Mouse (Mus musculus) kidney, embryonic 16.5 days (tissue): ENCODE results near the gene Nol9. TPM values are rescaled to one million over a fixed set of nuclear protein-coding genes. Genes with fewer than 3 reads are reported as not detected.

Source experiments
- ATAC-seq: fragments of 200-750 bp; cut with Nextera tagmentation; 2 replicates; pipeline ENCODE4 v1.8.0; 2017; ENCODE audit warnings: moderate TSS enrichment; ENCODE audit not compliant: low FRiP score, low TSS enrichment
- H3K27ac ChIP-seq: fragments of 300-500 bp; sonication (generic); 2 replicates; pipeline ENCODE4 v1.5.1; 2014; ENCODE audit warnings: low read length
- H3K27me3 ChIP-seq: fragments of 300-500 bp; sonication (generic); 2 replicates; pipeline ENCODE4 v1.6.1; 2014; ENCODE audit warnings: low read length, control low read depth, mixed read lengths; ENCODE audit not compliant: insufficient read depth
- H3K36me3 ChIP-seq: fragments of 300-500 bp; sonication (generic); 2 replicates; pipeline ENCODE4 v1.6.1; 2014; ENCODE audit warnings: low read length, control low read depth, mixed read lengths; ENCODE audit not compliant: insufficient read depth
- H3K4me1 ChIP-seq: fragments of 300-500 bp; sonication (generic); 2 replicates; pipeline ENCODE4 v1.6.1; 2014; ENCODE audit warnings: low read length, control low read depth, mixed read lengths; ENCODE audit not compliant: insufficient read depth
- H3K4me2 ChIP-seq: fragments of 300-500 bp; sonication (generic); replicated peaks from 2 replicates; pipeline ENCODE4 v1.6.1; 2014; ENCODE audit warnings: low read depth, low read length
- H3K4me3 ChIP-seq: fragments of 300-500 bp; sonication (generic); 2 replicates; pipeline ENCODE4 v1.5.1; 2014; ENCODE audit warnings: mild to moderate bottlenecking, low read length
- H3K9ac ChIP-seq: fragments of 300-500 bp; sonication (generic); replicated peaks from 2 replicates; pipeline ENCODE4 v1.6.1; 2014; ENCODE audit warnings: low read length
- H3K9me3 ChIP-seq: fragments of 300-500 bp; sonication (generic); 2 replicates; pipeline ENCODE4 v1.6.1; 2016; ENCODE audit warnings: low read length, control low read depth
- WGBS: fragments of 180-500 bp; shearing (Covaris S2); extraction: QIAGEN DNeasy Blood & Tissue Kit; methylation state at CpG from one replicate; pipeline ENCODE4 v1.1.7; 2014; 5-methylcytosine and 5-hydroxymethylcytosine counted together
- polyA plus RNA-seq: library from polyadenylated mRNA; unstranded; fragments of >200 nt; fragmentation: Nextera tagmentation; extraction: Ambion mirVana; gene quantifications from 2 replicates; pipeline ENCODE4 v1.2.1, GENCODE M21; 2015

Nol9 gene
- polyA plus RNA-seq, 1 experiment from 2014 or later, result 31.7 TPM

GRCm38 (mm10) chr4:151999481-151999880 is 39.6 kb upstream of the Nol9 start:
- Histone ChIP-seq H3K27me3 (no peaks in the 10 kb centered on the region), H3K9ac (no peak overlapping the region), H3K4me1 (peaks cover 16% of the 10 kb centered on the region), H3K4me2 (no peak overlapping the region), H3K9me3 (no peaks in the 10 kb centered on the region), H3K4me3 (no peak overlapping the region), H3K36me3 (no peaks in the 10 kb centered on the region), H3K27ac (no peak overlapping the region)
- 56% methylated on average over 3 of the region's 3 CpGs for WGBS
- ATAC-seq, result no peak

GRCm38 (mm10) chr4:152000906-152001305 is 38.2 kb upstream of the Nol9 start:
- H3K9me3 ChIP-seq, result no peaks in the 10 kb centered on the region
- H3K27me3 ChIP-seq, result no peaks in the 10 kb centered on the region
- H3K9ac ChIP-seq, result no peak overlapping the region
- H3K36me3 ChIP-seq, result no peaks in the 10 kb centered on the region
- WGBS, result 24% methylated on average over 4 of the region's 4 CpGs
- H3K4me2 ChIP-seq, result no peak overlapping the region
- peaks cover 14% of the 10 kb centered on the region for H3K4me1 ChIP-seq
- no peak overlapping the region for H3K4me3 ChIP-seq
- no peak for ATAC-seq
- H3K27ac ChIP-seq, result no peak overlapping the region

GRCm38 (mm10) chr4:152001335-152001734 is 37.8 kb upstream of the Nol9 start:
- no peak overlapping the region for H3K27ac ChIP-seq
- 67% methylated on average over 4 of the region's 4 CpGs for WGBS
- H3K9ac ChIP-seq, result no peak overlapping the region
- H3K27me3 ChIP-seq, result no peaks in the 10 kb centered on the region
- no peaks in the 10 kb centered on the region for H3K9me3 ChIP-seq
- H3K4me2 ChIP-seq, result no peak overlapping the region
- no peaks in the 10 kb centered on the region for H3K36me3 ChIP-seq
- no peak for ATAC-seq
- H3K4me1 ChIP-seq, result peaks cover 14% of the 10 kb centered on the region
- H3K4me3 ChIP-seq, result no peak overlapping the region

- no peaks in the 10 kb centered on the region for H3K36me3 ChIP-seq
- peaks cover 14% of the 10 kb centered on the region for H3K4me1 ChIP-seq
- no peak overlapping the region for H3K27ac ChIP-seq
- no peak overlapping the region for H3K4me2 ChIP-seq
- WGBS, result 88% methylated on average over 3 of the region's 3 CpGs
- no peak for ATAC-seq
- no peak overlapping the region for H3K4me3 ChIP-seq
- no peak overlapping the region for H3K9ac ChIP-seq
- H3K27me3 ChIP-seq, result no peaks in the 10 kb centered on the region
- no peaks in the 10 kb centered on the region for H3K9me3 ChIP-seq
Measured at GRCm38 (mm10) chr4:152002063-152002462, 37.1 kb upstream of the Nol9 start.

GRCm38 (mm10) chr4:152006137-152006536 is 33.0 kb upstream of the Nol9 start:
- no peak overlapping the region for H3K4me3 ChIP-seq
- H3K27ac ChIP-seq, result no peak overlapping the region
- no peaks in the 10 kb centered on the region for H3K36me3 ChIP-seq
- H3K9me3 ChIP-seq, result no peaks in the 10 kb centered on the region
- peaks cover 28% of the 10 kb centered on the region for H3K4me1 ChIP-seq
- no peak overlapping the region for H3K4me2 ChIP-seq
- H3K9ac ChIP-seq, result no peak overlapping the region
- no peaks in the 10 kb centered on the region for H3K27me3 ChIP-seq
- no peak for ATAC-seq
- 82% methylated on average over 6 of the region's 6 CpGs for WGBS

- no peak overlapping the region for H3K4me2 ChIP-seq
Measured at GRCm38 (mm10) chr4:152006812-152007211, 32.3 kb upstream of the Nol9 start.

GRCm38 (mm10) chr4:152007481-152008147 is 31.5 kb upstream of the Nol9 start:
- H3K4me2 ChIP-seq, result peak overlapping the region; percentile 99
- peaks cover 31% of the 10 kb centered on the region for H3K4me1 ChIP-seq
- peaks cover 3% of the 10 kb centered on the region; the same call in 1 of the 2 replicates for H3K36me3 ChIP-seq
- no peaks in the 10 kb centered on the region for H3K27me3 ChIP-seq
- peak overlapping the region; percentile 92 for H3K27ac ChIP-seq
- ATAC-seq, result peak; percentile 25; the same call in 1 of the 2 replicates
- 8% methylated on average over 8 of the region's 8 CpGs for WGBS
- H3K9ac ChIP-seq, result peak overlapping the region; percentile 83
- H3K9me3 ChIP-seq, result no peaks in the 10 kb centered on the region
- H3K4me3 ChIP-seq, result peak overlapping the region; percentile 83

More at GRCm38 (mm10) chr4:152006812-152007211, 32.3 kb upstream of the Nol9 start:
- Histone ChIP-seq H3K27me3 (no peaks in the 10 kb centered on the region), H3K9me3 (no peaks in the 10 kb centered on the region), H3K27ac (0 out of 2 replicates have a peak overlapping the region, but pooled peaks have one; percentile 92), H3K4me3 (no peak overlapping the region), H3K4me1 (peaks cover 31% of the 10 kb centered on the region), H3K9ac (no peak overlapping the region), H3K36me3 (no peaks in the 10 kb centered on the region)
- WGBS, result 48% methylated on average over 3 of the region's 3 CpGs
- no peak for ATAC-seq

GRCm38 (mm10) chr4:152008148-152008500 is 31.0 kb upstream of the Nol9 start:
- Histone ChIP-seq H3K4me1 (peaks cover 31% of the 10 kb centered on the region), H3K9me3 (no peaks in the 10 kb centered on the region), H3K27me3 (no peaks in the 10 kb centered on the region), H3K4me2 (peak overlapping the region; percentile 99), H3K36me3 (peaks cover 8% of the 10 kb centered on the region; the same call in 1 of the 2 replicates), H3K27ac (peak overlapping the region; percentile 92), H3K9ac (peak overlapping the region; percentile 83), H3K4me3 (peak overlapping the region; percentile 83)
- ATAC-seq, result peak; percentile 3; the same call in 1 of the 2 replicates
- WGBS, result 0% methylated on average over 14 of the region's 14 CpGs

- peak within 1 kb of the TSS; percentile 83 for H3K4me3 ChIP-seq
- peak; percentile 90 for ATAC-seq
- no peaks in the 10 kb centered on the region for H3K27me3 ChIP-seq
- WGBS, result under 1% methylated on average over 44 of the region's 45 CpGs
- H3K4me2 ChIP-seq, result peak within 1 kb of the TSS; percentile 99
- H3K4me1 ChIP-seq, result peaks cover 31% of the 10 kb centered on the region
- H3K9me3 ChIP-seq, result no peaks in the 10 kb centered on the region
- peak within 1 kb of the TSS; percentile 83 for H3K9ac ChIP-seq
- peak within 1 kb of the TSS; percentile 92 for H3K27ac ChIP-seq
- H3K36me3 ChIP-seq, result peaks cover 12% of the 10 kb centered on the region; the same call in 1 of the 2 replicates
Measured at GRCm38 (mm10) chr4:152008622-152009075, 30.5 kb upstream of the Nol9 start, which contains the start of gene Klhl21. Gene Klhl21 (plus strand): TSS chr4:152008803.
